Mouse (Mus musculus) left cerebral cortex, postnatal 14 days (tissue): Measurements from ENCODE around the gene Ramp1. TPM values are rescaled to one million over a fixed set of nuclear protein-coding genes. Genes with fewer than 3 reads are reported as not detected.

Source experiments
- total RNA-seq, 2 experiments: library from RNA; stranded (reverse); gene quantifications; 2 replicates each; pipeline ENCODE4 v1.2.3; 2021

Gene Ramp1
- total RNA-seq, 2 experiments from 2014 or later, result 48.3 to 48.8 TPM

Other genes with a start within 250 kb of the Ramp1 start
- gene Prlh, start 226.7 kb upstream of the Ramp1 start, total RNA-seq, result not detected
- gene Rab17, start 210.2 kb upstream of the Ramp1 start, total RNA-seq, result under 1 TPM in 1 of 2 experiments, not detected in 1; 0.59 TPM
- gene Lrrfip1, start 181.1 kb upstream of the Ramp1 start, total RNA-seq, result 10 to 100 TPM; 73.3 to 77.0 TPM
- not detected for gene Rbm44, start 34.7 kb upstream of the Ramp1 start, total RNA-seq
- gene Ube2f, start 70.5 kb downstream of the Ramp1 start, total RNA-seq, result 10 to 100 TPM; 52.5 to 58.4 TPM
- gene Scly, start 118.5 kb downstream of the Ramp1 start, total RNA-seq, result 10 to 100 TPM; 10.5 to 12.7 TPM
- gene Espnl, start 142.3 kb downstream of the Ramp1 start, total RNA-seq, result under 1 TPM; 0.13 to 0.15 TPM
- gene Klhl30, start 171.2 kb downstream of the Ramp1 start, total RNA-seq, result under 1 TPM in 1 of 2 experiments, not detected in 1; 0.11 TPM
- gene Erfe, start 186.6 kb downstream of the Ramp1 start, total RNA-seq, result under 1 TPM; 0.15 to 0.34 TPM
- 10 to 100 TPM; 49.9 to 56.0 TPM for gene Ilkap, start 219.0 kb downstream of the Ramp1 start, total RNA-seq
- 10 to 100 TPM; 16.5 to 21.0 TPM for gene Hes6, start 234.2 kb downstream of the Ramp1 start, total RNA-seq